ENCODE assay signal across 8 mouse cellular contexts in the genomic region with DNA sequence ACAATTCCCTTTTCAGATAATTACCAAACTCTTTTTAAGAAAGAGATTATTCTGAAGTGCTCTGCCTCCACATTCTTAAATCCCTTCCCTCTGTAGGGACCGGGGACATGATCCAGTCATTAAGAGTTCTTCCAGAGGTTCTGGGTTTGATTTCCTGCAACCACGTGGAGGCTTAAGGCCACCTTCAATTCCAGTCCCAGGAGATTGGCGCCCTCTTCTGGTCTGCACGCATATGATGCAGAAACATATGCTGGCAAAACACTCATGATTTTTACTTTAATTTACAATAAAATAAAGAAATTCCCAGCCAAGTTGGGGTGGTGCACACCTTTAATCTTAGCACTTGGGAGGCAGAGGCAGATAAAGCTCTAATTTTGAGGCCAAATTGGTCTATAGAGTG. TPM values are rescaled to one million over a fixed set of nuclear protein-coding genes. Genes with fewer than 3 reads are reported as not detected.
DNase-seq lines count a peak whose midpoint lies in the region; ATAC-seq lines count a peak whose summit lies in the region.

No protein-coding gene starts in this region.

- H3K9ac ChIP-seq in heart, embryonic 12.5 days: no peak overlapping the region

- no peak overlapping the region for H3K4me3 ChIP-seq in heart, embryonic 12.5 days

- peak; percentile 87 for DNase-seq in heart, adult 11 months
- DNase-seq in right cerebral cortex, adult 2 months (ENCODE audit: low spot score in 2 of 2): peak; percentile 46 to 55
- DNase-seq in right cerebral cortex, postnatal 36 days (ENCODE audit: low spot score in 2 of 2): no peak
- DNase-seq in c-Kit-negative CD71-positive TER-119-positive erythroid progenitor cells, embryonic 14.5 days (ENCODE audit: low read depth, low spot score): peak; percentile 16
- peak; percentile 67 to 81 for DNase-seq in heart, postnatal 14 days
- DNase-seq in lung, postnatal 36 days: peak; percentile 70
- peak; percentile 63 for DNase-seq in thymus, postnatal 14 days

- no peaks in the 10 kb centered on the region for H3K9me3 ChIP-seq in heart, embryonic 12.5 days (replicated peaks)

- 0 out of 2 replicates have a peak, but pooled peaks cover 2% of the 10 kb centered on the region for H3K4me1 ChIP-seq in heart, embryonic 12.5 days (replicated peaks)

- WGBS in heart, embryonic 12.5 days: 1% methylated on average over 4 of the region's 4 CpGs

- H3K27ac ChIP-seq in heart, embryonic 12.5 days (ENCODE audit: poor library complexity, severe bottlenecking): no peak overlapping the region

- H3K36me3 ChIP-seq in heart, embryonic 12.5 days: no peaks in the 10 kb centered on the region

- 0 out of 2 replicates have a peak, but pooled peaks cover 3% of the 10 kb centered on the region for H3K27me3 ChIP-seq in heart, embryonic 12.5 days (replicated peaks)

- ATAC-seq in heart, embryonic 12.5 days (ENCODE audit: insufficient number of reproducible peaks, low FRiP score): no peak

- intact Hi-C loops in heart, postnatal 14 days (cut with DNase I): loop anchor here (2.0 to 5.0 kb wide), 2 partner anchors 57 to 131 kb away; no protein-coding TSS in a partner anchor

- H3K4me2 ChIP-seq in heart, embryonic 12.5 days: no peak overlapping the region

RNA-seq across cellular contexts. Expression of a gene that starts 23.3 kb away (rescaled TPM):
- polyA plus RNA-seq in heart, embryonic 12.5 days (2016; fragmentation: Nextera tagmentation; extraction: Ambion mirVana): 20.2 and 20.7 TPM in 2 replicates
- total RNA-seq in heart, postnatal 14 days (2021): 10 to 100 TPM; 70.1 to 77.4 TPM

Comparison
In these comparisons a context has a peak if more than half of its experiments do, and no peak if none do; other contexts are left out.
1. DNase-seq: peak in heart, adult 11 months (single experiment), right cerebral cortex, adult 2 months (2 of 2), c-Kit-negative CD71-positive TER-119-positive erythroid progenitor cells, embryonic 14.5 days (single experiment), heart, postnatal 14 days (2 of 2), lung, postnatal 36 days (single experiment) and thymus, postnatal 14 days (single experiment); none in right cerebral cortex, postnatal 36 days (0 of 2).